Mouse (Mus musculus) small intestine, adult 2 months (tissue): Measurements from ENCODE around the gene Dusp5. TPM values are rescaled to one million over a fixed set of nuclear protein-coding genes. Genes with fewer than 3 reads are reported as not detected.

Experiments
- H3K27ac ChIP-seq: fragments of 200-500 bp; 2 replicates; pipeline ENCODE4 v1.5.1; 2012; ENCODE audit warnings: low read depth, low read length, control low read depth, inconsistent platforms; ENCODE audit not compliant: insufficient read depth
- H3K27me3 ChIP-seq: fragments of 200-500 bp; 2 replicates; pipeline ENCODE4 v1.6.1; 2012; ENCODE audit warnings: mild to moderate bottlenecking, moderate library complexity, low read length, inconsistent platforms; ENCODE audit not compliant: control insufficient read depth, insufficient read depth
- H3K36me3 ChIP-seq: fragments of 200-500 bp; 2 replicates; pipeline ENCODE4 v1.6.1; 2012; ENCODE audit warnings: mild to moderate bottlenecking, low read length, control low read depth, inconsistent platforms; ENCODE audit not compliant: control insufficient read depth, insufficient read depth
- H3K4me1 ChIP-seq: fragments of 200-500 bp; 2 replicates; pipeline ENCODE4 v1.6.1; 2012; ENCODE audit warnings: low read length, inconsistent platforms, mixed read lengths; ENCODE audit not compliant: control insufficient read depth, insufficient read depth, insufficient read length
- H3K4me3 ChIP-seq: fragments of 200-500 bp; 2 replicates; pipeline ENCODE4 v1.5.1; 2012; ENCODE audit warnings: low read depth, mild to moderate bottlenecking, control low read depth, inconsistent platforms, low read length, moderate library complexity
- CTCF ChIP-seq: fragments of 200-500 bp; IDR thresholded peaks from 2 replicates; pipeline ENCODE4 v1.5.1; 2012; ENCODE audit warnings: low read depth, mild to moderate bottlenecking, control low read depth, inconsistent platforms, low read length, moderate library complexity, mixed read lengths; ENCODE audit not compliant: insufficient replicate concordance, insufficient read length; ENCODE audit errors: extremely low read depth
- POLR2A ChIP-seq: fragments of 200-500 bp; IDR thresholded peaks from 2 replicates; pipeline ENCODE4 v1.6.1; 2012; ENCODE audit warnings: low read depth, mild to moderate bottlenecking, control low read depth, inconsistent platforms, low read length, moderate library complexity
- WGBS: fragments of 180-500 bp; shearing (Covaris S2); methylation state at CpG from one replicate; pipeline ENCODE4 v1.1.7; 2018; 5-methylcytosine and 5-hydroxymethylcytosine counted together
- polyA plus RNA-seq: library from polyadenylated mRNA; depleted of rRNA; stranded (reverse); fragments of >200 nt; gene quantifications from 2 replicates; pipeline ENCODE4 v1.2.3, GENCODE M21; 2012

Gene Dusp5
- polyA plus RNA-seq, 1 experiment = 28.5 TPM

GRCm38 (mm10) chr19:53531416-53531815 is 2.5 kb downstream of the Dusp5 start:
- WGBS = 87% methylated on average over 10 of the region's 10 CpGs
- Histone ChIP-seq H3K27ac (no peak overlapping the region), H3K4me1 (peaks cover 25% of the 10 kb centered on the region), H3K4me3 (peak overlapping the region; percentile 5), H3K36me3 (peaks cover 14% of the 10 kb centered on the region), H3K27me3 (no peaks in the 10 kb centered on the region)
- TF ChIP-seq POLR2A (no peak), CTCF (no peak)

GRCm38 (mm10) chr19:53532021-53532420 is 3.1 kb downstream of the Dusp5 start:
- H3K27me3 ChIP-seq = no peaks in the 10 kb centered on the region
- no peak for TF ChIP-seq CTCF
- TF ChIP-seq POLR2A = no peak
- H3K36me3 ChIP-seq = peaks cover 16% of the 10 kb centered on the region
- H3K4me3 ChIP-seq = peak overlapping the region; percentile 9
- H3K27ac ChIP-seq = no peak overlapping the region
- peaks cover 28% of the 10 kb centered on the region for H3K4me1 ChIP-seq
- 47% methylated on average over 6 of the region's 6 CpGs for WGBS

GRCm38 (mm10) chr19:53532676-53533075 is 3.8 kb downstream of the Dusp5 start:
- WGBS = 79% methylated on average over 6 of the region's 6 CpGs
- TF ChIP-seq POLR2A = no peak
- no peak for TF ChIP-seq CTCF
- no peak overlapping the region for H3K27ac ChIP-seq
- peaks cover 28% of the 10 kb centered on the region for H3K4me1 ChIP-seq
- H3K4me3 ChIP-seq = no peak overlapping the region
- H3K36me3 ChIP-seq = peaks cover 19% of the 10 kb centered on the region
- H3K27me3 ChIP-seq = no peaks in the 10 kb centered on the region

GRCm38 (mm10) chr19:53533236-53533635 is 4.3 kb downstream of the Dusp5 start:
- no peak for TF ChIP-seq CTCF
- no peak for TF ChIP-seq POLR2A
- Histone ChIP-seq H3K27ac (no peak overlapping the region), H3K27me3 (no peaks in the 10 kb centered on the region), H3K36me3 (peaks cover 25% of the 10 kb centered on the region), H3K4me1 (peaks cover 28% of the 10 kb centered on the region), H3K4me3 (no peak overlapping the region)
- 68% methylated on average over 7 of the region's 7 CpGs for WGBS

GRCm38 (mm10) chr19:53533810-53534601 is 5.1 kb downstream of the Dusp5 start:
- no peaks in the 10 kb centered on the region for H3K27me3 ChIP-seq
- 90% methylated on average over 15 of the region's 15 CpGs for WGBS
- peaks cover 28% of the 10 kb centered on the region for H3K4me1 ChIP-seq
- TF ChIP-seq POLR2A (no peak), CTCF (no peak)
- H3K27ac ChIP-seq = peak overlapping the region; percentile 16; the same call in 1 of the 2 replicates
- H3K4me3 ChIP-seq = no peak overlapping the region
- peaks cover 31% of the 10 kb centered on the region for H3K36me3 ChIP-seq

GRCm38 (mm10) chr19:53534757-53535410 is 6.0 kb downstream of the Dusp5 start:
- Histone ChIP-seq H3K4me1 (peaks cover 28% of the 10 kb centered on the region), H3K27me3 (no peaks in the 10 kb centered on the region)
- TF ChIP-seq POLR2A (no peak), CTCF (no peak)

GRCm38 (mm10) chr19:53535421-53535820 is 6.5 kb downstream of the Dusp5 start:
- peaks cover 34% of the 10 kb centered on the region for H3K36me3 ChIP-seq
- H3K4me3 ChIP-seq = no peak overlapping the region
- peak overlapping the region; percentile 23; the same call in 1 of the 2 replicates for H3K27ac ChIP-seq
- TF ChIP-seq POLR2A = no peak
- no peak for TF ChIP-seq CTCF
- WGBS = 28% methylated on average over 6 of the region's 6 CpGs
- H3K4me1 ChIP-seq = peaks cover 28% of the 10 kb centered on the region
- H3K27me3 ChIP-seq = no peaks in the 10 kb centered on the region

More at GRCm38 (mm10) chr19:53534757-53535410, 6.0 kb downstream of the Dusp5 start:
- Histone ChIP-seq H3K4me3 (no peak overlapping the region), H3K36me3 (peaks cover 31% of the 10 kb centered on the region), H3K27ac (peak overlapping the region; percentile 23; the same call in 1 of the 2 replicates)
- 57% methylated on average over 7 of the region's 7 CpGs for WGBS
